Mouse (Mus musculus) liver, embryonic 14.5 days (tissue): ENCODE results near the gene Nps.
"Not testable (repeated sequence)": the region's sequence is repeated elsewhere in the genome, so short reads cannot be mapped to it uniquely, and the experiment has no call there.

Source experiments
- CTCF ChIP-seq: IDR thresholded peaks from 2 replicates; pipeline ENCODE4 v1.5.1; 2016; ENCODE audit warnings: antibody characterized with exemption, low read depth, control low read depth
- EP300 ChIP-seq: IDR thresholded peaks from 2 replicates; pipeline ENCODE4 v1.6.1; 2016; ENCODE audit warnings: antibody characterized with exemption, low read depth

- TF ChIP-seq CTCF, EP300: not testable (repeated sequence)
Observed at GRCm38 (mm10) chr7:135258053-135258753, at the start of gene Nps.
